Mouse (Mus musculus) layer of hippocampus, postnatal 14 days (tissue): ENCODE data around the gene Wfdc3. TPM values are rescaled to one million over a fixed set of nuclear protein-coding genes. Genes with fewer than 3 reads are reported as not detected.

ENCODE experiments used
- DNase-seq, 2 experiments: peaks; one replicate each; pipeline ENCODE4 v3.0.0; 2021 to 2022; ENCODE audit warnings: low spot score in 2 of 2, mixed read lengths in 1 of 2
- total RNA-seq, 2 experiments: library from RNA; stranded (reverse); gene quantifications; 2 replicates each; pipeline ENCODE4 v1.2.3; 2021

Wfdc3 gene
- total RNA-seq, 2 experiments from 2014 or later, result 1.5 TPM

- no peak for DNase-seq
These were observed 31.1 kb upstream of the Wfdc3 start for GRCm38 (mm10) chr2:164776801-164777200.

- no peak for DNase-seq
These were observed 30.4 kb upstream of the Wfdc3 start for GRCm38 (mm10) chr2:164776130-164776529.

- DNase-seq, result no peak
These were observed 28.2 kb upstream of the Wfdc3 start for GRCm38 (mm10) chr2:164773989-164774364.

- DNase-seq, result no peak
These were observed 27.7 kb upstream of the Wfdc3 start for GRCm38 (mm10) chr2:164773229-164773988.

GRCm38 (mm10) chr2:164771123-164771522 is 25.4 kb upstream of the Wfdc3 start:
- DNase-seq, result no peak

- no peak for DNase-seq
These were observed 24.5 kb upstream of the Wfdc3 start for GRCm38 (mm10) chr2:164770279-164770678.

- peak; percentile 97 to 99 for DNase-seq
These were observed 23.7 kb upstream of the Wfdc3 start, which contains the start of gene Ube2c for GRCm38 (mm10) chr2:164769258-164770037. TSS of gene Ube2c (plus strand) at chr2:164769898.

- no peak for DNase-seq
These were observed 22.2 kb upstream of the Wfdc3 start for GRCm38 (mm10) chr2:164767812-164768540.

GRCm38 (mm10) chr2:164765841-164766240 is 20.1 kb upstream of the Wfdc3 start:
- peak in 1 of 2 experiments; percentile 39 for DNase-seq

- DNase-seq, result no peak
These were observed 16.9 kb upstream of the Wfdc3 start for GRCm38 (mm10) chr2:164762593-164762992.

GRCm38 (mm10) chr2:164761971-164762370 is 16.2 kb upstream of the Wfdc3 start:
- no peak for DNase-seq

GRCm38 (mm10) chr2:164761502-164761901 is 15.8 kb upstream of the Wfdc3 start:
- peak in 1 of 2 experiments; percentile 17 for DNase-seq

- DNase-seq, result no peak
These were observed 14.5 kb upstream of the Wfdc3 start for GRCm38 (mm10) chr2:164760059-164760833.

GRCm38 (mm10) chr2:164758692-164759091 is 13.0 kb upstream of the Wfdc3 start:
- no peak for DNase-seq

GRCm38 (mm10) chr2:164757841-164758240 is 12.1 kb upstream of the Wfdc3 start:
- no peak for DNase-seq

GRCm38 (mm10) chr2:164754800-164755199 is 9.1 kb upstream of the Wfdc3 start:
- DNase-seq, result no peak

GRCm38 (mm10) chr2:164754105-164754504 is 8.4 kb upstream of the Wfdc3 start:
- no peak for DNase-seq

GRCm38 (mm10) chr2:164752454-164752853 is 6.7 kb upstream of the Wfdc3 start:
- DNase-seq, result no peak

GRCm38 (mm10) chr2:164748991-164749390 is 3.3 kb upstream of the Wfdc3 start:
- DNase-seq, result no peak

- DNase-seq, result no peak
These were observed 2.5 kb upstream of the Wfdc3 start for GRCm38 (mm10) chr2:164748191-164748590.

GRCm38 (mm10) chr2:164746693-164747092 is 962 bp upstream of the Wfdc3 start:
- DNase-seq, result no peak
